Mouse (Mus musculus) myocyte (in vitro differentiated cells): ENCODE measurements around the gene Dnajc21.

Experiments used
- CEBPB ChIP-seq: IDR thresholded peaks from 2 replicates; pipeline ENCODE4 v1.6.1; 2011; ENCODE audit warnings: mild to moderate bottlenecking, moderate library complexity; ENCODE audit not compliant: poor library complexity, insufficient read depth, severe bottlenecking
- E2F4 ChIP-seq: IDR thresholded peaks from one replicate; pipeline ENCODE4 v1.6.1; 2011; ENCODE audit warnings: mild to moderate bottlenecking, control low read depth, moderate library complexity; ENCODE audit not compliant: insufficient read depth
- MAX ChIP-seq: IDR thresholded peaks from one replicate; pipeline ENCODE4 v1.6.1; 2011; ENCODE audit warnings: low read depth, mild to moderate bottlenecking, control low read depth
- MYOD1 ChIP-seq, 3 experiments: IDR thresholded peaks; one replicate each; pipeline ENCODE4 v1.6.1; 2011; ENCODE audit warnings: control low read depth in 2 of 3, low read depth in 2 of 3, mild to moderate bottlenecking in 2 of 3, moderate library complexity in 1 of 3; ENCODE audit not compliant: insufficient read length in 2 of 3, control insufficient read depth in 1 of 3
- POLR2A ChIP-seq: IDR thresholded peaks from one replicate; pipeline ENCODE4 v1.6.1; 2011; ENCODE audit warnings: low read depth, mild to moderate bottlenecking, control low read depth, moderate library complexity; ENCODE audit not compliant: insufficient read length
- POLR2AphosphoS2 ChIP-seq: IDR thresholded peaks from one replicate; pipeline ENCODE4 v1.6.1; 2011; ENCODE audit warnings: low read depth, control low read depth; ENCODE audit not compliant: insufficient read length
- REST ChIP-seq: IDR thresholded peaks from one replicate; pipeline ENCODE4 v1.6.1; 2011; ENCODE audit warnings: mild to moderate bottlenecking, control low read depth, moderate library complexity; ENCODE audit not compliant: insufficient read depth, insufficient read length
- TCF12 ChIP-seq: IDR thresholded peaks from one replicate; pipeline ENCODE4 v1.6.1; 2011; ENCODE audit warnings: mild to moderate bottlenecking, control low read depth; ENCODE audit not compliant: poor library complexity, insufficient read depth, severe bottlenecking
- USF1 ChIP-seq: IDR thresholded peaks from one replicate; pipeline ENCODE4 v1.6.1; 2011; ENCODE audit warnings: low read depth, mild to moderate bottlenecking, control low read depth, moderate library complexity

DNA sequence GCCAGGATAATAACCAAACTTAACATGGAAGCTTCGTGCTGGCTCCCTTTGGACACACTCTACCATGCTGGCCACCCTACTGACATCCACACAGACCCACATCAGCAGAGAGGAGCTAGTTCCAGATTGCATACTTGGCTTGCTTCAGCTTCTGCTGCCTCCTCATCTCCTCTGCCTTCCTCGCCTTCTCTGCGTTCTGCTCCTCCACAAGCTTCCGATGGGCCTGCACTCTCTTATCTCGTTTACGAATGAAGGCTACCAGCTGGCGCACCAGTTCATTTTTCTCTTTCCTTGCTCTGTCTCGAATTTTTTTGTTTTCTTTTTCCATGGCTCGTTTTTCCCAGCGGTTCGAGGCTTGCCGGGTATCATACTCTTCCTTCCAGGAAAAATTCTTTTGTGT, 9.3 kb downstream of the Dnajc21 start:
- no peak for TF ChIP-seq USF1
- TF ChIP-seq POLR2AphosphoS2: no peak
- TF ChIP-seq POLR2A: no peak
- TF ChIP-seq CEBPB: no peak
- TF ChIP-seq MAX: no peak
- no peak for TF ChIP-seq REST
- TF ChIP-seq TCF12: no peak
- no peak for TF ChIP-seq E2F4
- no peak for TF ChIP-seq MYOD1 (IDR thresholded peaks at IDR 0.05; ENCODE audit: control insufficient read depth in 1 of 3, insufficient read length in 2 of 3, low read depth in 2 of 3)
